Mouse (Mus musculus) hindbrain, embryonic 12.5 days (tissue): ENCODE results near the gene Fhit. TPM values are rescaled to one million over a fixed set of nuclear protein-coding genes. Genes with fewer than 3 reads are reported as not detected.

Experiments used
- ATAC-seq: fragments of 200-750 bp; cut with Nextera tagmentation; 2 replicates; pipeline ENCODE4 v1.8.0; 2017; ENCODE audit warnings: moderate TSS enrichment; ENCODE audit not compliant: low FRiP score
- H3K27ac ChIP-seq: fragments of 300-500 bp; sonication (generic); 2 replicates; pipeline ENCODE4 v1.5.1; 2016; ENCODE audit warnings: mild to moderate bottlenecking
- H3K27me3 ChIP-seq: fragments of 300-500 bp; sonication (generic); 2 replicates; pipeline ENCODE4 v1.6.1; 2016; ENCODE audit warnings: mild to moderate bottlenecking
- H3K36me3 ChIP-seq: fragments of 300-500 bp; sonication (generic); 2 replicates; pipeline ENCODE4 v1.6.1; 2016; ENCODE audit warnings: mild to moderate bottlenecking
- H3K4me1 ChIP-seq: fragments of 300-500 bp; sonication (generic); 2 replicates; pipeline ENCODE4 v1.6.1; 2016
- H3K4me2 ChIP-seq: fragments of 300-500 bp; sonication (generic); replicated peaks from 2 replicates; pipeline ENCODE4 v1.6.1; 2016; ENCODE audit warnings: mild to moderate bottlenecking
- H3K4me3 ChIP-seq: fragments of 300-500 bp; sonication (generic); 2 replicates; pipeline ENCODE4 v1.5.1; 2016; ENCODE audit warnings: mild to moderate bottlenecking
- H3K9ac ChIP-seq: fragments of 300-500 bp; sonication (generic); 2 replicates; pipeline ENCODE4 v1.6.1; 2016; ENCODE audit warnings: mild to moderate bottlenecking, moderate library complexity
- H3K9me3 ChIP-seq: fragments of 300-500 bp; sonication (generic); replicated peaks from 2 replicates; pipeline ENCODE4 v1.6.1; 2016; ENCODE audit warnings: mild to moderate bottlenecking
- WGBS: fragments of 180-500 bp; shearing (Covaris S2); methylation state at CpG from one replicate; pipeline ENCODE4 v1.1.7; 2016; 5-methylcytosine and 5-hydroxymethylcytosine counted together
- polyA plus RNA-seq: library from polyadenylated mRNA; unstranded; fragments of >200 nt; fragmentation: Nextera tagmentation; extraction: Ambion mirVana; gene quantifications from 2 replicates; pipeline ENCODE4 v1.2.1, GENCODE M21; 2016

Gene Fhit
- polyA plus RNA-seq, 1 experiment from 2014 or later, result 5.5 TPM

- Histone ChIP-seq H3K27me3 (no peaks in the 10 kb centered on the region), H3K9me3 (no peaks in the 10 kb centered on the region), H3K9ac (no peak overlapping the region), H3K4me3 (no peak overlapping the region), H3K4me2 (no peak overlapping the region), H3K4me1 (peaks cover 8% of the 10 kb centered on the region; the same call in 1 of the 2 replicates), H3K27ac (no peak overlapping the region), H3K36me3 (no peaks in the 10 kb centered on the region)
- WGBS, result 91% methylated on average over 2 of the region's 2 CpGs
- no peak for ATAC-seq
These were observed 1138.5 kb downstream of the Fhit start for GRCm38 (mm10) chr14:10023382-10023781.

DNA sequence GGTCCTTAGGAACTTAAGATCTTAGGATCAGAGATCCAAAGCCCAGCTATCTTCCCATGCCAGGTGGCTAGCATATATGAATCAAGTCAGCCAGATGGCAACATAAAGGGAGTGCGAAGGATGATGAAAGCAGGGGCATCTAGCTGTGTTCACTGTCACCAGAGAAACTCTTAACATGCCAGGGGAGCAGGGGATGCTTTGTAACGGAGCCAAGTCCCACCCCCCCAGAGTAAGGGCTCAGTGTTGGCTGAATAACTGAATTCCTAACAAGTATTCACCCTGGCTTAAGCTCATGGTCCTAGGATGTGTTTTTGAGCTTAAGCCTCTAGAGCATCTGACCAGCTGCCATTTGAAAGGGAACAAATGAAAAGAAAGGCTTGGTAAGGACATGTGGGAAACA lies 1139.5 kb downstream of the Fhit start:
- Histone ChIP-seq H3K36me3 (no peaks in the 10 kb centered on the region), H3K4me2 (no peak overlapping the region), H3K4me3 (no peak overlapping the region), H3K9me3 (no peaks in the 10 kb centered on the region), H3K9ac (no peak overlapping the region), H3K27ac (no peak overlapping the region), H3K4me1 (peaks cover 8% of the 10 kb centered on the region; the same call in 1 of the 2 replicates), H3K27me3 (no peaks in the 10 kb centered on the region)
- 54% methylated on average over 2 of the region's 2 CpGs for WGBS
- ATAC-seq, result peak; percentile 56; the same call in 1 of the 2 replicates

DNA sequence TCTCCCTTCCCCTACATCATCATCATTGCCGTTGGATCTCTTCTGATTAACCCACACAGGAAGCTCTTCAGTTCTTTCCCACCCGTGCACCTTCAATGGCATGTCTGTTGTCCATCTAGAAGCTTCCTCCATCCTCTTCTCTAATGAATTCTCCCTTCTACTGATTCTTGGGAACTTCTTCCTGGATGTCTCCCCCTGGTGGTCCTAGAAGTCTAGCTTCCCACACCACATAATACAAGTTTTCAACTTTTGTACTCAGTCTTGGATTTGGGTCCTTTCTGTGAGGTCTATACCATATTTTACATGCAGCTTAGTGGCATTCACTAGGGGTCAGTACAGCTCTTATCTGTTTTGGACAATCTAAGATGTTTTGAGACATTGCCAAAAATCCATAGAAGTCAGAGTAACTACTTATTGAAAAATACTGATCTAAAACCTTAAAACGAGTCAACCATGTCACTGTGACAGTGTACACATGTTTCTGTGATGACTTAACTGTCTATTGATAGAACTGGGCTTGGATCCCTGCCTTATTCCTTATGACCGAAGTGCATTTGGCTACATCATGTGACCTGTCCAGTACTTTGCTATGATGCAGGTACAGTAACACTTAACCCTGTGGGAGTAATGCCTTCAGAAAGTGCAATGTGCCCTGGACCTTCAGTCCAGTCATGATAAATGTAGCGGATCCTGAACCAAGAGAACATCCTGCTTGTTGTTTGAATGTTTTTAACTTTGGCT lies 1141.3 kb downstream of the Fhit start:
- H3K9ac ChIP-seq, result no peak overlapping the region
- H3K27me3 ChIP-seq, result no peaks in the 10 kb centered on the region
- WGBS, result 88% methylated on average over 5 of the region's 5 CpGs
- H3K4me3 ChIP-seq, result no peak overlapping the region
- H3K4me1 ChIP-seq, result peaks cover 8% of the 10 kb centered on the region; the same call in 1 of the 2 replicates
- ATAC-seq, result no peak
- H3K36me3 ChIP-seq, result no peaks in the 10 kb centered on the region
- no peaks in the 10 kb centered on the region for H3K9me3 ChIP-seq
- H3K4me2 ChIP-seq, result no peak overlapping the region
- no peak overlapping the region for H3K27ac ChIP-seq

- H3K4me1 ChIP-seq, result no peaks in the 10 kb centered on the region
- no peaks in the 10 kb centered on the region for H3K36me3 ChIP-seq
- H3K27me3 ChIP-seq, result no peaks in the 10 kb centered on the region
- H3K4me3 ChIP-seq, result no peak overlapping the region
- no peak overlapping the region for H3K4me2 ChIP-seq
- H3K27ac ChIP-seq, result no peak overlapping the region
- ATAC-seq, result no peak
- no peak overlapping the region for H3K9ac ChIP-seq
- no peaks in the 10 kb centered on the region for H3K9me3 ChIP-seq
- WGBS, result 78% methylated on average over 1 of the region's 1 CpGs
These were observed 1148.0 kb downstream of the Fhit start for GRCm38 (mm10) chr14:10013817-10014266.

DNA sequence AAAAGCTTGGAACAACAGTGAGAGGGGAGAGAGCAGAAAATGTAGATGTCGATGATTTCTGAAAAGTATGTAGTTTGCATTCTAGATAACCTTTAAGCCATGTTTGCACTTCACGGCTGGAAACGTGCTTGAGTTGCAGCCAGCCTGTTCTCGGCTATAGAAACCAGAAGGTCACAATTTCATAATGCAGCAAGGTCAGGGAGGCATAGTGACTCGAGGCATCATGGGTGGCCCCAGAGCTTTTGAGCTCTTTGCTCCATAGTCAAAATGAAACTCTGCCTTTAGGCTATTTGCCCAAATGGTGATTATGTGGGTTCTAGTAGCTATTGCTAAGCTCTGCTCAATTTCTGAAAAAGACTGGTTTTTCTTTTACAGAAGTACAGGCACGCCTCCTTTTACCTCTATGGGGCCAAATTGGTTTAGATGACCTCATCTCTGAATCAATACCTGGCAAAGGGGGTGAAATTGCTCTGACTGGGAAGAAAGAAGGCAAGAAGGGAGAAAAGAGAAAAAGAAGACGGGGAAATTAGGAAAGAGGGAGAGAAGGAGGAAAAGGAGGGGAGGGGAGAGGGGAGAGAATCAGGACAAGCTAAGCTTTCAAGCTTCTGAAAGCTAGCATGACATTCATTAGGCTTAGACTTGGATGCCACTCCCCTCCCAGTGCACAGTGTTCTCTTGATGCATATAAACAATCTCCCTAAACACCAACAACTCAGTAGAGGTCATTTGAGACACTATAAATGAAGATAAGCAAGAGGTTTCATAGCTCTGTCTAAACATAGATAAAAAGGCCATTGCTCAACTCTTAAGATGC lies 1148.6 kb downstream of the Fhit start:
- H3K4me3 ChIP-seq, result no peak overlapping the region
- ATAC-seq, result no peak
- no peaks in the 10 kb centered on the region for H3K36me3 ChIP-seq
- no peak overlapping the region for H3K27ac ChIP-seq
- no peak overlapping the region for H3K4me2 ChIP-seq
- no peak overlapping the region for H3K9ac ChIP-seq
- no peaks in the 10 kb centered on the region for H3K9me3 ChIP-seq
- no peaks in the 10 kb centered on the region for H3K27me3 ChIP-seq
- 62% methylated on average over 7 of the region's 7 CpGs for WGBS
- no peaks in the 10 kb centered on the region for H3K4me1 ChIP-seq

- Histone ChIP-seq H3K27ac (no peak overlapping the region), H3K9ac (no peak overlapping the region), H3K4me2 (no peak overlapping the region), H3K27me3 (no peaks in the 10 kb centered on the region), H3K9me3 (no peaks in the 10 kb centered on the region), H3K4me3 (no peak overlapping the region), H3K4me1 (no peaks in the 10 kb centered on the region), H3K36me3 (no peaks in the 10 kb centered on the region)
- no peak for ATAC-seq
- WGBS, result 68% methylated on average over 5 of the region's 5 CpGs
These were observed 1155.6 kb downstream of the Fhit start for GRCm38 (mm10) chr14:10006278-10006677.

DNA sequence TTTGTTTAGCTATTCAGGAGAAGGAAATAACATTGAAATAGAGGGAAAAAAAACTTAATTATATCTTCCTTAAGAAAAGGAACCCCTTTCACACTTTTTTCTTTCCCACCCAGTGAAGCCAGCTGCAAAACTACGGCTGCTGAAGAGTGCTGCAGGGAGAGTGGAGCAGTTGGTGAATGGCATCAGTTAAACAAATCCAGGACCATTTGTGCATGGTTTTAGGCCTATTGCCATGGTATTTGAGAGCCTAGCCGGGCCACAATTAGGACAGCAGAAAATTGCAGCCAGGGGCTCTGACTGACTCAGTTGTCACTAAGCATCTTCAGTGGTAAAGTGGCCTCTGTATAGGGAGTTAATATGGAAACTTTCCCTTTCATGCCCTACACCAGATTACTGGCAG lies 1158.0 kb downstream of the Fhit start:
- Histone ChIP-seq H3K4me1 (no peaks in the 10 kb centered on the region), H3K4me3 (no peak overlapping the region), H3K9ac (no peak overlapping the region), H3K27ac (no peak overlapping the region), H3K4me2 (no peak overlapping the region), H3K27me3 (no peaks in the 10 kb centered on the region), H3K36me3 (no peaks in the 10 kb centered on the region), H3K9me3 (no peaks in the 10 kb centered on the region)
- no peak for ATAC-seq
- 72% methylated on average over 2 of the region's 2 CpGs for WGBS

DNA sequence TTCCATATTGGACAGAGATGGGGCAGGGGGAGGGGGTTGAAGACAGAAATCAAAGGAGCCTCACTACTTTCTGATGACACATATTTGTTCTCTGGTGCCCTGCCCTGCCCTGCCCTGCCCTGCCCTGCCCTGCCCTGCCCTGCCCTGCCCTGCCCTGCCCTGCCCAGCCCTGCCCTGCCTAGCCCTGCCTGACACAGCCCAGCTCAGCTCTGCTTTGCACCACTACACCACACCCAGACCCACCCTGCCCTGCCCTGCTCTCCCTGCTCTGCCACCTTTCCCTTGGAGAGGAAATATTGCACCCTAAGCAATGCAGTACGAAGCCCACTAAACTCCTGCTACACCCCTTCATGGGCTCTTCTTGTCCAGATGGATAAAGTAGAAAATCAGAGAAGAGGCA lies 1171.2 kb downstream of the Fhit start:
- Histone ChIP-seq H3K9me3 (no peaks in the 10 kb centered on the region), H3K27ac (no peak overlapping the region), H3K36me3 (no peaks in the 10 kb centered on the region), H3K27me3 (no peaks in the 10 kb centered on the region), H3K4me2 (no peak overlapping the region), H3K4me1 (no peaks in the 10 kb centered on the region), H3K4me3 (no peak overlapping the region), H3K9ac (no peak overlapping the region)
- ATAC-seq, result no peak
- 89% methylated on average over 1 of the region's 1 CpGs for WGBS

GRCm38 (mm10) chr14:9976934-9977510 lies 1184.8 kb downstream of the Fhit start:
- WGBS, result 77% methylated on average over 3 of the region's 3 CpGs
- no peak for ATAC-seq

DNA sequence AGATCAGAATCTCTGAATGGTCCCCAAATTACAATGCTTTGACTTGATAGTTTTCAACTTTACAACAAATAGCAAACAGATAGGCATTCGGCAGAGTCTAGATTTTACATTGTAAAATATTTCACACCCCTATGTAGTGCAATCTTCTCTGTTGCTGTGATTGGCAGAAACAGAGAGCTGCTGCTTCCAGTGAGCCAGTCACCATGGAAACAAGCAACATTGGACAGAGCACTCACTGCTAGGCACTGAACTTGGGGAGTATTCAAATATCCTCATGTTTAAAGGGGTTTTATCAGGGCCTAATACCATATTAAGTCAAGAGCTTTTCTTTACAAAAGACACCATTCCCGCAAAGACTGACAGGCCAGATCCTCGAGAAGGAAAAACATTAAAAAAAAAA lies 1187.4 kb downstream of the Fhit start:
- Histone ChIP-seq H3K4me3 (no peak overlapping the region), H3K4me2 (no peak overlapping the region), H3K9ac (no peak overlapping the region), H3K36me3 (no peaks in the 10 kb centered on the region), H3K27me3 (no peaks in the 10 kb centered on the region), H3K4me1 (no peaks in the 10 kb centered on the region), H3K27ac (no peak overlapping the region), H3K9me3 (no peaks in the 10 kb centered on the region)
- WGBS, result 54% methylated on average over 3 of the region's 3 CpGs
- ATAC-seq, result no peak

More at GRCm38 (mm10) chr14:9976934-9977510, 1184.8 kb downstream of the Fhit start:
- Histone ChIP-seq H3K9ac (no peak overlapping the region), H3K4me2 (no peak overlapping the region), H3K27me3 (no peaks in the 10 kb centered on the region), H3K4me1 (no peaks in the 10 kb centered on the region), H3K9me3 (no peaks in the 10 kb centered on the region), H3K27ac (no peak overlapping the region), H3K4me3 (no peak overlapping the region), H3K36me3 (no peaks in the 10 kb centered on the region)

- 79% methylated on average over 3 of the region's 3 CpGs for WGBS
These were observed 1198.0 kb downstream of the Fhit start for GRCm38 (mm10) chr14:9963853-9964252.

DNA sequence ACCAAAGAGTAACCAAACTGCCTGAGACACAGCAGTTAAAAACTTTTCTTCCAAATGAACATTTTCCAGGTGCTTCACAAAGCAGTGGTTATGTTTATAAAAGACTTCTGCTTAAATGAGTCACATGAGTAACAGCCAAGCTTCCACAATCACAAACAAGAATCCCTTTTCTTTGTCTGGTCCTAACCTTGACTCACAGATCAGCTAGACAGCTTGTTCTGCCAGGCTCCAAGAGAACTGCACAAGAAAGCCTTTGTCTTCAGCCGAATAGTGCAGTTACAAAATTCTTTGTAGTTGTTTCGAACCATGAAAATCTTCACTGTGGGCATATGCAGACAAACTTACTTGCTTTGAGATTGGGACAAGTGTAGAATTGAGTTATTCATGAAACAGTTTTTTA lies 1201.4 kb downstream of the Fhit start:
- H3K27me3 ChIP-seq, result no peaks in the 10 kb centered on the region
- WGBS, result 48% methylated on average over 2 of the region's 2 CpGs
- H3K9me3 ChIP-seq, result no peaks in the 10 kb centered on the region
- no peak overlapping the region for H3K4me3 ChIP-seq
- H3K9ac ChIP-seq, result no peak overlapping the region
- H3K27ac ChIP-seq, result no peak overlapping the region
- H3K36me3 ChIP-seq, result no peaks in the 10 kb centered on the region
- no peak for ATAC-seq
- H3K4me1 ChIP-seq, result no peaks in the 10 kb centered on the region
- no peak overlapping the region for H3K4me2 ChIP-seq

More at GRCm38 (mm10) chr14:9963853-9964252, 1198.0 kb downstream of the Fhit start:
- Histone ChIP-seq H3K36me3 (no peaks in the 10 kb centered on the region), H3K9ac (no peak overlapping the region), H3K4me3 (no peak overlapping the region), H3K4me1 (no peaks in the 10 kb centered on the region), H3K27ac (no peak overlapping the region), H3K9me3 (no peaks in the 10 kb centered on the region), H3K4me2 (no peak overlapping the region), H3K27me3 (no peaks in the 10 kb centered on the region)
- no peak for ATAC-seq
